Mouse (Mus musculus): ENCODE measurements around the gene Hmox2. TPM values are rescaled to one million over a fixed set of nuclear protein-coding genes. Genes with fewer than 3 reads are reported as not detected.
"Not testable (repeated sequence)": the region's sequence is repeated elsewhere in the genome, so short reads cannot be mapped to it uniquely, and the experiment has no call there.

Gene Hmox2
- polyA plus RNA-seq, 1 experiment from 2014 or later = 92.8 TPM

DNA sequence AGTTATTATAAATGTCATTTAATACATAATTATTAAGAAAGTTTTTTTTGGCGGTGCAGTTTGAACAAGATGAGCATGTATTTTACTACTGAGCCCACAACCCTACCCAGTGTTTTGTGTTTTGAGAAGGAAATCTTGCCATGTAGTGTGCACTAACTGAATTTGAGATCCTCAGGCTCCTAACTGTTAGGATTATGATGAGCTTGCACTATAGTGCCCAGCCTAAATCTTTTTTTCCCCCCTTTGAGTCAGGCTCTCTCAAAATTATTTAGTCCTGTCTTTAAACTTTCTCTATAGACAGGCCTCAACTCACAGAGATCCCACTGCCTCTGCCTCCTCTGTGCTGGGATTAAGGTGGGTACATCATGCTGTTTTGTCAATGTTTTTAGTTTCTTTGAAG lies 1.4 kb downstream of the Hmox2 start:
- ATAC-seq (ENCODE audit: extremely low read depth, insufficient number of reproducible peaks, low FRiP score, low TSS enrichment) = no peak
- WGBS = 93% methylated on average over 1 of the region's 1 CpGs
- H3K4me3 ChIP-seq = peak overlapping the region; percentile 92
- H3K9ac ChIP-seq = peak overlapping the region; percentile 8; the same call in 1 of the 2 replicates
- H3K4me1 ChIP-seq = peaks cover 35% of the 10 kb centered on the region
- H3K9me3 ChIP-seq = no peaks in the 10 kb centered on the region
- H3K27me3 ChIP-seq (replicated peaks) = no peaks in the 10 kb centered on the region
- H3K4me2 ChIP-seq = peak overlapping the region; percentile 92
- peak overlapping the region; percentile 50; the same call in 1 of the 2 replicates for H3K27ac ChIP-seq (replicated peaks)
- H3K36me3 ChIP-seq = 0 out of 2 replicates have a peak, but pooled peaks cover 4% of the 10 kb centered on the region

DNA sequence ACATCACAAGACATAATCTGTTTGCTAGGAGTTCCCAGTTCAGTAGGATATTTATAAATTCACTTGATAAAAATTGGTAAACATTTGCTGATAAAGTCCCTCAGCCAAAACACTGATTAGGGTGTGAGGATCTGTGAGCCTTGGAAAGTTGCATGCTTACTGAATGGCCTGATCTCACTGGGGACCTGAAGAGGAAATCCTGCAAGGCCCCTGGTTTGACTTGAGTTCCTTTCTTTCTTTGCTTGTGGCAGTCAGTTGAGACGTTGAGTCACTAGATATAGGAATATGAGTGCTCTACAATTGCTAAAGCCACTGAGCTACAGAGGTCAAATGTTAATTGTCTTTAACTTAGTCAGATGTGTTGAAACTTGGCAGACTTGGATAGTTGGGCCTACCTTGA lies 1.8 kb downstream of the Hmox2 start:
- peak overlapping the region; percentile 50 for H3K27ac ChIP-seq (replicated peaks)
- H3K9me3 ChIP-seq = no peaks in the 10 kb centered on the region
- no peak for ATAC-seq (ENCODE audit: extremely low read depth, insufficient number of reproducible peaks, low FRiP score, low TSS enrichment)
- H3K4me1 ChIP-seq = peaks cover 35% of the 10 kb centered on the region
- 0 out of 2 replicates have a peak, but pooled peaks cover 4% of the 10 kb centered on the region for H3K36me3 ChIP-seq
- 48% methylated on average over 1 of the region's 1 CpGs for WGBS
- H3K4me2 ChIP-seq = peak overlapping the region; percentile 92
- no peaks in the 10 kb centered on the region for H3K27me3 ChIP-seq (replicated peaks)
- H3K4me3 ChIP-seq = peak overlapping the region; percentile 92; the same call in 1 of the 2 replicates
- peak overlapping the region; percentile 40; the same call in 1 of the 2 replicates for H3K9ac ChIP-seq

DNA sequence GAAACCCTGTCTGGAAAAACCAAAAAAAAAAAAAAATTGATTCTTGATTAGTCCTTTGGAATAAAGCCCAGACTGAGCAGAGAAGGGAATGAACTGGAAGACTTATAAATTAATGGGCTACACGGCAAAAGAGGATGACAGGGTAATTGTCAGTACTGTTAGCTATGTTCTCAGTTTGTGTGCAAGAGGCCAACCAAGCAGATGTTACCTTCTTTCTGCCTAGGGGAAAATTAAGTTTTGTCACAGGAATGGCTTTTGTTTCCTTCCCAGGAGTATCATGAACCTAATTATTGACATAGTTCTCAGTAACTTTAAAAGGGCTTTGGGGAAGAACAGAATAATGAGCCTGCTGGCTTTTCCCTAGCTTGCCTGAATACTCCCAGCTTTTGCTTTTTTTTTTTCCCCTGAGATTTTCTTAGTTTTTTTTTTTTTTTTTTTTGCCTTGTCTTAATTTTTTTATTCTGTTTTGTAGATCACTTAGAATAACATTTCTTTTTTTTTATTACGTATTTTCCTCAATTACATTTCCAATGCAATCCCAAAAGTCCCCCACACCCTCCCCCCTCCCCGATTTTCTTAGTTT lies 4.7 kb downstream of the Hmox2 start:
- peaks cover 33% of the 10 kb centered on the region for H3K4me1 ChIP-seq
- H3K4me3 ChIP-seq = no peak overlapping the region
- WGBS = 77% methylated on average over 3 of the region's 3 CpGs
- no peak overlapping the region for H3K4me2 ChIP-seq
- H3K9ac ChIP-seq = no peak overlapping the region
- no peaks in the 10 kb centered on the region for H3K9me3 ChIP-seq
- no peaks in the 10 kb centered on the region for H3K27me3 ChIP-seq (replicated peaks)
- peaks cover 15% of the 10 kb centered on the region for H3K36me3 ChIP-seq
- no peak overlapping the region for H3K27ac ChIP-seq (replicated peaks)
- ATAC-seq (ENCODE audit: extremely low read depth, insufficient number of reproducible peaks, low FRiP score, low TSS enrichment) = no peak

DNA sequence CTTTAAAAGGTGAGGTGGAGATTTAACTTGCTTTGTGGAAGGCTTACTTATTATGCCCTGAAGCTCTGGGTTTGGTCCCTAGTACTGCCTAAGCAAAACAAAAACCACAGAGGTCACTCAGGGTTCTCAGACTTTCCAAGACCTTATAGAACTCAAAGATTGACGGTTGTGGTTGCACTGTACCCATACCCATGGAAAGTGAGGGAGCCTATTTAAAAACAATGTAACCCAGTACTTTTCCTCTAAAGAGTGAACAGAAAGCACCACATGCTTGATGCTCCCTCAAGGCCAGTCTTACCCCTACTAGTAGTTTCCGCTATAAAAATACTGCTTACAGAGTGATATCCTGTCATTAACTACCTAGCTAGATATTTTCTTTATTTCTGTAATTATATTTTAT lies 10.1 kb downstream of the Hmox2 start:
- no peak overlapping the region for H3K4me3 ChIP-seq
- H3K27me3 ChIP-seq (replicated peaks) = no peaks in the 10 kb centered on the region
- no peak overlapping the region for H3K27ac ChIP-seq (replicated peaks)
- no peak overlapping the region for H3K4me2 ChIP-seq
- 82% methylated on average over 2 of the region's 2 CpGs for WGBS
- H3K9ac ChIP-seq = no peak overlapping the region
- H3K9me3 ChIP-seq = no peaks in the 10 kb centered on the region
- ATAC-seq (ENCODE audit: extremely low read depth, insufficient number of reproducible peaks, low FRiP score, low TSS enrichment) = no peak
- peaks cover 4% of the 10 kb centered on the region for H3K4me1 ChIP-seq
- peaks cover 13% of the 10 kb centered on the region for H3K36me3 ChIP-seq

DNA sequence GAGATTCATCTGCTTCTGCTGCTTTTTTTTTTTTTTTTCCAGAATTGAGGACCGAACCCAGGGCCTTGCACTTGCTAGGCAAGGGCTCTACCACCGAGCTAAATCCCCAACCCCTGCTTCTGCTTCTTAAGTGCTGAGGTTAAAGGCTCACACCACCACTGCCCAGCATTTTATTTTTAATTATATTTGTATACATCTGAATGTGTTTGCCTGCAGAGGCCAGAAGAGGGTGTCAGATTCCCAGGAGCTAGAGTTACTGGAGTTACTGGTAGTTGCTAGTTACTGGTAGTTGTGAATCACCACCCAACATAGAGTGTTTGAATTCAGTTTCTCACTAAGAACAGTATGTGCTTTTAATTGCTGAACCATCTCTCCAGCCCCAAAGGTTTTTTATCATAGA lies 13.8 kb downstream of the Hmox2 start:
- Histone ChIP-seq H3K36me3 (peaks cover 22% of the 10 kb centered on the region), H3K27me3 (replicated peaks) (no peaks in the 10 kb centered on the region), H3K4me1 (no peaks in the 10 kb centered on the region), H3K27ac (replicated peaks) (no peak overlapping the region), H3K4me3 (no peak overlapping the region), H3K9me3 (0 out of 2 replicates have a peak, but pooled peaks cover 4% of the 10 kb centered on the region), H3K9ac (no peak overlapping the region), H3K4me2 (no peak overlapping the region)
- no peak for ATAC-seq (ENCODE audit: extremely low read depth, insufficient number of reproducible peaks, low FRiP score, low TSS enrichment)
- WGBS = 88% methylated on average over 2 of the region's 2 CpGs

DNA sequence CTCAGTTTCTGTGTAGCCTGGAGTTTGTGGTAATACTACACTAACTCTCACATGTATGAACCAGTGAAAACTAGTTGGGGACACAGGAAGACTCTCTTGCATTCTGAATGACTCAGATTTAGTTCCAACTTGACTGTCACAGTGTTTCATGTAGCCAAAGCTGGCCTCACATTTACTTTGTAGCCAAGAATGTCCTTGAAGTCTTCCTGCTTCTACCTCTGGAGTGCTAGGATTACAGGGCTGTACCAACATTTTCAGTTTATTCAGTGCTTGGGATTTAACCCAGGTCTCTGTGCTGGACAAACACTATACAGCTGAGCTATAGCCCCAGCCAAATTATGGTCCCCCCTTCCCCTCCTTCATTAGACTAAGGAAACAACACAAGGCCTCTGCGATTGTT lies 16.0 kb downstream of the Hmox2 start:
- H3K4me2 ChIP-seq = no peak overlapping the region
- ATAC-seq (ENCODE audit: extremely low read depth, insufficient number of reproducible peaks, low FRiP score, low TSS enrichment) = no peak
- H3K27me3 ChIP-seq (replicated peaks) = no peaks in the 10 kb centered on the region
- no peak overlapping the region for H3K27ac ChIP-seq (replicated peaks)
- H3K36me3 ChIP-seq = peaks cover 16% of the 10 kb centered on the region
- H3K9ac ChIP-seq = no peak overlapping the region
- no peak overlapping the region for H3K4me3 ChIP-seq
- H3K4me1 ChIP-seq = no peaks in the 10 kb centered on the region
- H3K9me3 ChIP-seq = 0 out of 2 replicates have a peak, but pooled peaks cover 4% of the 10 kb centered on the region
- WGBS = 94% methylated on average over 1 of the region's 1 CpGs

DNA sequence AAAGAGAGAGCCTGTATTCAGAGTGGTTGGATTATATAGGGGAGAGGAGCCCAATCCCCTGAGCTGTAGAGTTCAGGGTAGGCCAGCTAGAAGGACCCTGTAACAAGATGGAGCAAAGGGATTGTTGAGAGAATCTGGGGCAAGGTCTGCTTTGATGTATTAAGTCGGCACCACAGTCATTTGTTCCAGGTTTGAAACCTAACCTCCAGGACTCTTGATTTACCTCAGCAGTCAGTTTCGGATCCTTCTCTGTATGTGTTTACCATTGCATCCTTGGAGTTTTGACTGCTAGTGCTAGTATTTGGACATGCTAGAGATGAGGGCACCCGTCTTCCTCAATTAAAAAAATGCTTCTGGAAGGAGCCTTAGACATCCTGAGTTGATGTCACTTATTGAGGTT lies 26.0 kb downstream of the Hmox2 start:
- WGBS = 94% methylated on average over 3 of the region's 3 CpGs
- Histone ChIP-seq H3K4me2 (no peak overlapping the region), H3K27ac (replicated peaks) (no peak overlapping the region), H3K4me3 (no peak overlapping the region), H3K9me3 (0 out of 2 replicates have a peak, but pooled peaks cover 3% of the 10 kb centered on the region), H3K4me1 (peaks cover 23% of the 10 kb centered on the region), H3K27me3 (replicated peaks) (no peaks in the 10 kb centered on the region), H3K36me3 (peaks cover 11% of the 10 kb centered on the region), H3K9ac (no peak overlapping the region)
- no peak for ATAC-seq (ENCODE audit: extremely low read depth, insufficient number of reproducible peaks, low FRiP score, low TSS enrichment)

DNA sequence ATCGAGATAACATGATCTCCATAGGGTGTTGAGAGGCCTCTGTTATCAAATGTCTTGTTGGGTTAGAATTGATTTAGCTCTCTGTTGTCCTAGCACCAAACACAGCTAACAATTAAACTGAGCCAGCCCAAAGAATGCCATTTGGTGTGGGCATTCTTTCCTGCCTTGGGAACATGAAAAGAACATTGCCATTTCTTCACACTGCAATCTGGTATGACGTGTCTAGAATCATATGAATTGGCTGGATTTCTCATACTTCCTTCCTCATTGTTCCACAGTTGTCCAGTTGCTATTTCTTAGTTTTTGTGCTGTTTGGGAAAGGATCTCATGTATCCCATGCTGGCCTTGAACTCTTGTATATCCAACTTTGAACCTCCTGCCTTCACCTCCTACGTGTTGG lies 27.9 kb downstream of the Hmox2 start:
- 85% methylated on average over 3 of the region's 3 CpGs for WGBS
- no peak overlapping the region for H3K4me2 ChIP-seq
- 0 out of 2 replicates have a peak, but pooled peaks cover 3% of the 10 kb centered on the region for H3K9me3 ChIP-seq
- peaks cover 11% of the 10 kb centered on the region for H3K36me3 ChIP-seq
- no peak overlapping the region for H3K9ac ChIP-seq
- no peaks in the 10 kb centered on the region for H3K27me3 ChIP-seq (replicated peaks)
- H3K27ac ChIP-seq (replicated peaks) = no peak overlapping the region
- ATAC-seq (ENCODE audit: extremely low read depth, insufficient number of reproducible peaks, low FRiP score, low TSS enrichment) = no peak
- H3K4me1 ChIP-seq = peaks cover 31% of the 10 kb centered on the region
- no peak overlapping the region for H3K4me3 ChIP-seq

- H3K9me3 ChIP-seq; H3K36me3 ChIP-seq; ATAC-seq (ENCODE audit: extremely low read depth, insufficient number of reproducible peaks, low FRiP score, low TSS enrichment); H3K27me3 ChIP-seq (replicated peaks): not testable (repeated sequence)
- Histone ChIP-seq H3K9ac (peak overlapping the region; percentile 75), H3K4me1 (peaks cover 52% of the 10 kb centered on the region), H3K4me2 (peak overlapping the region; percentile 68), H3K4me3 (peak overlapping the region; percentile 56), H3K27ac (replicated peaks) (peak overlapping the region; percentile 82)
- WGBS = 2% methylated on average over 35 of the region's 42 CpGs
Measured at GRCm38 (mm10) chr16:4756660-4757335, 30.6 kb downstream of the Hmox2 start.

- H3K27ac ChIP-seq (replicated peaks) = 0 out of 2 replicates have a peak overlapping the region, but pooled peaks have one; percentile 29
- WGBS = 75% methylated on average over 4 of the region's 4 CpGs
Measured at GRCm38 (mm10) chr16:4762437-4762836, 36.3 kb downstream of the Hmox2 start.

GRCm38 (mm10) chr16:4763276-4763675 lies 37.1 kb downstream of the Hmox2 start:
- H3K27me3 ChIP-seq (replicated peaks) = no peaks in the 10 kb centered on the region
- H3K27ac ChIP-seq (replicated peaks) = peak overlapping the region; percentile 42
- ATAC-seq (ENCODE audit: extremely low read depth, insufficient number of reproducible peaks, low FRiP score, low TSS enrichment) = 0 out of 2 replicates have a peak, but pooled peaks have one; percentile 18
- no peaks in the 10 kb centered on the region for H3K9me3 ChIP-seq
- 33% methylated on average over 2 of the region's 2 CpGs for WGBS
- 0 out of 2 replicates have a peak overlapping the region, but pooled peaks have one; percentile 6 for H3K9ac ChIP-seq
- H3K36me3 ChIP-seq = peaks cover 55% of the 10 kb centered on the region
- H3K4me3 ChIP-seq = no peak overlapping the region
- H3K4me1 ChIP-seq = peaks cover 37% of the 10 kb centered on the region
- H3K4me2 ChIP-seq = no peak overlapping the region

More at GRCm38 (mm10) chr16:4762437-4762836, 36.3 kb downstream of the Hmox2 start:
- H3K4me2 ChIP-seq = no peak overlapping the region
- H3K9ac ChIP-seq = no peak overlapping the region
- no peak overlapping the region for H3K4me3 ChIP-seq
- H3K4me1 ChIP-seq = peaks cover 40% of the 10 kb centered on the region
- ATAC-seq (ENCODE audit: extremely low read depth, insufficient number of reproducible peaks, low FRiP score, low TSS enrichment) = no peak
- H3K9me3 ChIP-seq = no peaks in the 10 kb centered on the region
- H3K36me3 ChIP-seq = peaks cover 47% of the 10 kb centered on the region
- H3K27me3 ChIP-seq (replicated peaks) = no peaks in the 10 kb centered on the region

Measured in heart, embryonic 13.5 days (tissue).